Mouse (Mus musculus) lung, postnatal 0 days (tissue): ENCODE measurements around the gene Ppara.

ENCODE experiments used
- CTCF ChIP-seq: IDR thresholded peaks from 2 replicates; pipeline ENCODE4 v1.5.1; 2016; ENCODE audit warnings: antibody characterized with exemption, mild to moderate bottlenecking
- EP300 ChIP-seq: IDR thresholded peaks from 2 replicates; pipeline ENCODE4 v1.6.1; 2016; ENCODE audit warnings: antibody characterized with exemption, mild to moderate bottlenecking, control low read depth

GRCm38 (mm10) chr15:85765022-85765421, 30.2 kb downstream of the Ppara start:
- no peak for TF ChIP-seq EP300
- no peak for TF ChIP-seq CTCF
